Mouse (Mus musculus) granulocyte monocyte progenitor cell, adult 5-6 weeks (primary cell): ENCODE data around the gene Cdc42bpa. TPM values are rescaled to one million over a fixed set of nuclear protein-coding genes. Genes with fewer than 3 reads are reported as not detected.

ENCODE experiments used
- ATAC-seq: replicated peaks from 2 replicates; pipeline ENCODE4 v1.8.0; 2016; ENCODE audit warnings: mild to moderate bottlenecking, moderate TSS enrichment, inconsistent platforms; ENCODE audit not compliant: poor library complexity, severe bottlenecking
- total RNA-seq, 2 experiments: library from RNA; stranded (forward) in 1 of 2; stranded (reverse) in 1 of 2; fragments of 200-712, 200-1000 nt in 1 of 2; fragments of >200 nt in 1 of 2; fragmentation: Nextera tagmentation in 1 of 2; gene quantifications; 2 replicates each; pipeline ENCODE4 v1.2.3; 2014 to 2017

The Cdc42bpa gene
- total RNA-seq, 2 experiments from 2014 or later = 5.5 to 9.3 TPM

DNA sequence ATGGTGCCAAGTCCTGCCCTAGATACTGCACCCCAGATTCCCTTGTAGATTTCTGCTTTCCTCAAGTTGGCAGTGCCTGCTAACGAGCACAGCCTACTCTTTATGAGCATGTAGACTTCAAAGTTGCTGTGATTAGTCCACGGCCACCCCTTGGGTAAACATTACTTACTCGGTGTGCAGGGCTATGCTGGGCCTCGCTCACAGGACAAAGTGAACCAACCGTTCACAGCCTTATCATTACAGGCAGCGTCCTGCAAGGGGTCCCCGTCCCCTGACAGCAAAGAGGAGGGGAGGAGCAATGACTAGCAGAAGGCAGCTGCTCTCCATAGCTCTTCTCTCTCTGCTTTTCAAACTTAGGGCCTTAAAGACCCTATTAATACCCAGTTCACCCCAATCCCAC lies 224.5 kb downstream of the Cdc42bpa start:
- no peak for ATAC-seq

DNA sequence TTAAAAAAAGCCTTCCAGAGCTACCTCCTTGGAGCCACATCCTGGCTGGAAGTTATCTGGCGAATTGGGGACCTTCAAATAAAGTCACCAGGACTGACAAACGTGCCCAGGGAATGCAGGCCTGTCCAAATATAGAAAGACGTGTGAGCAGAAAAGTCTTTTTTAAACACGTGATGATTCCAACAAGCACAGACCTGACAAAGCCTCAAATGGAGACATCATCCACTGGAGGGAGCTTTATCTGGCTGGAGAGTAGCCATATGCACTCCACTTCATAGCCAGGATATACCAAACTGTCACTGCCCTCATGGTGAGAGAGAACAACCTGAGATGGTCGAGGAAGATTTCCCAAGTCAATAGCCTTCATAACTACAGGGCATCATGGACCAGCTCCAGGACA lies 225.6 kb downstream of the Cdc42bpa start:
- no peak for ATAC-seq

DNA sequence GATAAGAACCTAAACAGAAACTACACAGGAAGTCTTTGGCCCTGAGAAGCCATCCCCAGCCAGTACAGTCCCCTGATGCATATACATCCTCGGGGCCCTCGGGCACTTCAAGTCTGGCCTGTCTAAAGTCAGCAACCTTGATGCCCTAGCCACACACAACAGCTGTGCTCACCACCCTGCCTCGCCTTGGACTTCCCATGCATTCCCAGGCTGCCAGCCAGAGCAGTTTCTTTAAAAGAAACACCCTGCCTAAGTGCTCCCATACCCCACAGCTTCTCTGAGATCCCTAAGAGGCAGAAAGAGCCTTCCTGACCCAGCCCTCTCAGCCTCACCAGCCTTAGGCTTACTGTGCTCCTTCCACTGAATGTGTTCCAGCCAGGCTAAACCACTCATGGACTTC lies 226.1 kb downstream of the Cdc42bpa start:
- ATAC-seq = no peak

DNA sequence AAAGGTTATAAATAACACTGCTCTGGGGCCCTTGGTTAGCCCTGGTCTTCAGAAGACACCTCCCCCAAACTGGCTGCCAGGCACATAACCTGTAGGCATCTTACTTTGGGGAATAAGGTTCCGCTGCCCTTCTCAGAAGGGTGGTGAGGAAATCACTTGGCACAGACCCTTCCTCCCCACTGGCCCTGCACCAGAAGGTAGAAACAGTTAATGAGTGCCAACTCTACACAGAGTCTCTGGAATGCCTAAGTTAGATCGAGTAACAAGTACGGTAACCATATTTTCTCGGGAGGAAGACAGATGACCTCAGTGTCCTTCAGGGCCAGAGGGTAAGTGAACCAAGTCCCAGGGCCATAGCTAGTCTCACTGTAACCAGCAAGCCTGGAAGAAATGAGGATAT lies 228.7 kb downstream of the Cdc42bpa start:
- no peak for ATAC-seq

DNA sequence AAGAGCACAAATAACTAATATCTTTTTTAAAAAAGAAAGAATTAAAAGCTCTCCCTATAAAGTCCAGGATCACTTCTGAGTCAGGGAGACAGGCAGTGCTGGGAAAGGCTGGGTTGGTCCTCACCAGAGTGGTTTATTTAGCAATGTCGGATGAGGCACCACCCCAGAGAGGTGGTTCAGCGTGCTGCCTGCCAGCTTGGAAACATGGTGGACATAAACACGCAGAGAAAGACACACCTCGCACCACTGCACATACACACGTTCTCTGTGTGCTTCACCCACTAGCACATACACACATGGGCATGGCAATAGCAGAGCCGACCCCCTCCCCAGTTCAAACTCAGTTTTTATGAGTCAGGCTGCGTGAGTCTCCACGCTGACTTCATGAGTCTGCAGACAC lies 230.8 kb downstream of the Cdc42bpa start:
- ATAC-seq = no peak

DNA sequence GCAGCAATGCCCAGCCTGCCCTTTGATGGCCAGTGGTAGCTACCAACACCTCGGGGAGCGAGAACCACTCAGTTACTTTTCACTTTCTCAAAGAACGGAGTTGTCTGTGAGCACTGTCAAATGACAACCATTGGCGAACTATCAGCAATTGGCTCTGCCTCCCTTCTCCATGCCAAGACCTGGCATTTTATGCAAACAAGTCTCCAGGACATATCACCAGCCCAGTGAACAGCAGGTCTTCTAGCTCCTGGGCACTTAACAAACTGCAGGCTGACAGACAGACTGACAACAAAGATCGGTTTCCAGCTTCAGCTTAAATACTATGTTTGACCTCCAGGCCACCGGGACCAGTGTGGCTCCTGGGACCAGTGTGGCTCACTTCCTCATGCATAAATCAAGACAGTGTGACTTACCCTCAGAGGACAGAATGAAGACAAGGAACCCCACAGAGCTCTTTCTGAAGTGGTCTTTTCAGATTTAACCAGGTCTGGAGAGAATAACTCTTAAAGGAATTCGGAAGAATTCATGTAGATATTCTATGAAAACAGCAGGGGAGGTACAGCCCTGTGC lies 231.5 kb downstream of the Cdc42bpa start:
- 0 out of 2 replicates have a peak, but pooled peaks have one; percentile 20 for ATAC-seq

DNA sequence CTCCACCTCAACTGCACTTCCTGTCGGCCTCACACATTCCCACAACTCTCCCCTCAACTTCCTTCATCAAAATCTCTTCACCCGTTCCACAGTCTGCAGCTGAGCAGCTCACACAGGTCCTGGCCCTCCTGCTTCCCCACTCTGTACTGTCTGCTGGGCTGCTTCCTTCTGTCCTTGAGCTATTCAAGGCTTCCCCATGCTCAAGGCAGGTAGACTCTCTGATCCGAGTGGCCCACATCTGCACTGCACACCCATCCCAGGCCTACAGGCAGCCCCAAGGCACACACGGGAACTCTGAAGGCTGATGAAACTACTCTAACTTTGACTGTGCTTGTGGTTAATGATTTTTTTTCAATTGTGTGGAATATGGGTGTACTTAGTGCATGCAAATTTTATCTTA lies 232.6 kb downstream of the Cdc42bpa start:
- peak; percentile 10 for ATAC-seq

DNA sequence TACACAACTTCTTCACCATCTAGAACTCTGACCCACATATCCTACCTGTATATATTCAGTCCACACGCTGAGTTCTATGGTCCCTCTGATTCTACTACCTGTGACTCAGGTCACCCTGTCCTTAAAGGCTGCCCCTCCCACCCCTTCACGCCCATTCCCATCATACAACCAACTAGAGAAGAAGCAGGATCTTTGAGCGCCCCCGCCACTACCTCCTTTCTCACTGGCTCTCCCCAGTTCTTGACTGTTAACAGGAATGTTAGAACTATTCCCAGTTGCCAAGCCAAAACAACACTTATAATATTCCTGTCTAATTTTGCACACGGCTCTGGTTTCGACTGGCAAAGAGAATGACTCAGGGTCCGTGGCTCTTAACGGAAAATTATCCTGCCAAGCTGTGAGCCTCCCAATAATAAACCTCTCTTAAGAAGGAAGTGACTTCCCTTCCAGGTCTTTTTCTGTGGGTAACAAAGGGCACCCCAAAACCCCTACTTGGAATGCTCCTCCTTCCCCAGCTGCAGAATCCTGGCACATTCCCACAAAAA lies 233.2 kb downstream of the Cdc42bpa start:
- ATAC-seq = no peak

DNA sequence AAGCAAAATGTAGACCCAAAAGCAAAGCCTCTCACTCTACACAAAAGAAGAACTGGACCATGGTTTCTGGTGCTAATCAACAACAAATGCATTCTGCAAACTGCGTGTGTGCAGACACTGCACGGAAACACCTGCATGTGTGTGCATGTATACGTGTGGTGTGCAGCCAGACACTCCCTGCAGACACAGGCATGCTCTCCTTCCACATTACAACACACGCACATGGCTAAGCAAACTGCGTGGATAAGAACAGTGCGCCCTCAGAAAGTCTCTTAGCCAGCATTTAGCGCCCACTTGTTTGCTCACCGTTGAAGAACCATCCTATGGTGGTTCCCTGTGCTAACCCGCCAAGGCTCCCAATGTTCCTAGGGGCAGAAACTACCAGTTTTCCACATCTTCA lies 233.8 kb downstream of the Cdc42bpa start:
- no peak for ATAC-seq

DNA sequence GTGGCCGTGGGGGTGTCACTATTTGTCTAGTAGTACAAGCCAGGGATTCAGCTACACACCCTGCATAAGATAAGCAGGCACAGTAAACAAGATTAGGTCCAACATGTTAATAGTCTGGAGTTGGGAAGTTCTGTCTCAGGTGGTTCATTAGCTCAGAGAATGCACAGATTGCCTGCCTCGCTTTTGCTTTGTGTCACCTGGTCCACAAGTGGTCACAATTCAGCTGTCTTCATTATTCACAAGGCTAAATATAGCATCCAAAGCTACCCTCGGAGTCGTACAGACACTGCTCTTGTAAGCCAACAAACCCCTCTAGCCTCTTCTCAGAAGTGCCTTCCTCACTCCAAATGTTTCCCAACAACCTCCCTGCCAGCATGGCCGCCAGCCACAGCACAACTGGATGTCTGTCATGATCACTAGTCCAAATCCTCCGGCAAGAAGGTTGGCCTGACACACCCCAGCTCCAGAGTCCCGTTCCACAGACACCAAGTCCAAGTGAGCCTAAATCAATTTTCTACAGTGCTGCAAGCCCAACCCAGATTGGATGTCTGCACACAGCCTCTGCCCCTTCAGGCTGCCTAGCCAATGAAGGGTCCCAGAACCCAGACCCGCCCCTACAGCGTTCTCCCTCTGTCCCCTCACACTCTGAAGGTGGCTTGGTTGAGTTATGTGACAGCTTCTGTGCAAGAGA lies 234.7 kb downstream of the Cdc42bpa start:
- ATAC-seq = peak; percentile 51

DNA sequence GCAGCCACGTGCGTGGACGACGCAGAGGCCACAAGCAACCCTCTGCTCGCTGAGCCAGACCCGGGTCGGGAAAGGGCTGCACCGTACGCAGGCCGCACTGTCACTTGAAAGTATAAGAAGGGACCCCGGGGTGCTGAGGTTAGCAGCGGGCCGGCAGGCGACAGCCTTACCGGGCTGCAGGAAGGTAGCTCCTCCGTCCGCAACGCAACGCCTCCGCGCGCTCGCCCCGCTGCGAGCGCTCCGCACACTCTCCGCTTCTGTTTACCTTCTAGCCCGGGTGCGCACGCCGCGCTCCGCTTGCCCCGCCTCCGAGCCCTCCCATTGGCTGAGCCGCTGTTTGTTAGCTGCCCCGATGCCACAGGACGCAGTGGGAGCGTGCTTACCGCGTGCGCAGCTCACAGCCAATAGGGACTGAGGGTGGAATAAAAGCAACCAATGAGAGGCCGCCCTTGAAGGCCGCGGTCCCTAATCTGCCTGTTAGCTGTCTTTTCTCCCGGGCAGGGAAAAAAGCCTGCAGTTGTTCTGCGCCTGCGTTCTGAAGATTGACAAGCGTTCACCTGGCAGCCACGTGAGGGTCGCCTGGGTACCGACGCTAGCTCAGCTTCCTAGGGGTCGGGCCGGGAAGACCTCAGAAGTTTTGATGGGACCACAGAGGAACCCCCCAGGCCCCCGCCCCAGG lies 235.6 kb downstream of the Cdc42bpa start:
- ATAC-seq = peak; percentile 87

DNA sequence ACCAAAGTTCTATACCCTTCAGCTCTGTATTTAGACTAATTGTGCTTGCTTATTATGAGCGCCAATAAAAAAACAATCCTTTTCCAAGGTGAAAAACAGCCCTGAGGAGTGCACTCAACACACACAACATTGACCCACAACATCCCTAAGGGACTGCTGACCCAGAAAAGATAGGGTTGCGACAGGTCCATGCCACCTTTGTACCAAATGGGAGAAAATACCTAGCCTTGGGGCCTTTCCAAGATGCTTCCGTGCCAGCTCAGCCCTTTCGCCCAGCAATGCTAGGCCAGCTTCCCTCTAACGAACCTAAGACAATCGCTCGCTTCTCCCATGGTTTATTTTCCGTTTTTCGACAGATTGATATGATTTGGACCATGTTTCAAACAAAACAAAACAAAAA lies 236.2 kb downstream of the Cdc42bpa start:
- ATAC-seq = no peak

DNA sequence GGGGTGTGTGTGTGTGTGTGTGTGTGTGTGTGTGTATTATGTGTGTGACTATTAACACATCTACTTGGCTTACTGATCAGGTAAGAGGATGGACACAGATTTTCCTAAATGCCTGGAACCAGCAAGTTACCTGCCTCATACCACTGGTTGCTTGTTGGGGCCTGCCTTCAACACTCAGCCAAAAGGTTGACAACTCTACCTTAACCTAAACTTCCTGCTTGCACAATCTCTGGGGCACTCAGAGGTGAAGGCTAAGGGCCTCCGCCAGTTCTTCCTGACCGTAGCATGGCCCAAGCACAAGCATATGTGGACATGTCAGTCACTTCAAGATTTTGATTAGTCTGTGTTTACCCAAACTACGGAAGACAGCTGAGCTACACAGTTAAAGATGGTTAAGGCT lies 237.7 kb downstream of the Cdc42bpa start:
- ATAC-seq = no peak

DNA sequence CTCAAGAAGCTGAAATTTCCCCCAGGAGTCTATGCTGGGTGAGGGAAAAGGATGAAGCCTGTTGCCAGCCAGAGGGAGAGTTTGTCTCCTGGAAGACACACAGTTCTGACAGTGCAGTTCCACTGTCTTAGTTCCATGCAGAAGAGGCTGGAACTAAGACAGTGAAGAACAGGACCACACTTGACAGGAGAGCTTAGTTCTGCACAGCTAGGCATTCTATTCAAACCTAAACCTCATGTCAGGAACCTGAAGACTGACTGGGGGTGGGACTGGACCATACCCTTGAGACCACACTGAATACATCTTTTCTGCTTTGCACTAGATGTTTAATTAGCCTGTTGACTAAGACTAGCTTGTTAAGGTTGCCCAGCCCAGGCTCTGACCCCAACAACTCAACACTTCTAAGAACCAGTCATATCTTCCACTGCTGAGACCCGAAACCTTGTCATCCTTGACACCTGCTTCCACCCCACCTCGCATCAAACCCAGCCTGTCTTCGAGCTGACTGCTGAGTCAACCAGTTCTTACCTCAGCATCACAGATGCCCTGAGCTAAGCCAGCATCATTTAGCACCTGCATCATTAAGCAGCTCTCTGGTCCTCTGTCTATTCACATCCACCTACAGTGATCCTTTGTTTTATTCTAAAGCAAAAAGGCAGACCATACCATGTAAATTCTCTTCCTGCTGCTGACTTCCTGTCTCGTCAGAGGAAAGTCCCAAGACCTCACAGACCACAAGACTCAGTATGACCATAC lies 238.9 kb downstream of the Cdc42bpa start, which contains the start of gene Coq8a:
Coq8a (minus strand) TSS at position 644 of the 756 bp plus-strand sequence.
- ATAC-seq = no peak

DNA sequence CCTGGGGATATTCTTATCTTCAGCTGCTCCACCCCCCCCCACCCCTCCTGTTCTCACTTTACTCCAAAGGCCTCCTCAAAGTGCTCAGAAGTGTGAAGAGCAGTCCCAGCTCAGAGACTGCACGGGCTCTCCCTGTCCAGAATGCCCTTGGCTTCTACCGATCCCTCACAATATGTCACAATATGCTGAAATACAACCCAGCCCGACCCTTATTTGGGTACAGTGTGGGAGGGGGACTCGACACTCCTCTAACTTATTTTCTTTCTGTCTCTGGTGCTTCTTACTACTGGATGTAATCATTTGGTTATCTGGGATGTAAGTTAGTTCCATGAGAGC lies 239.4 kb downstream of the Cdc42bpa start:
- ATAC-seq = no peak

DNA sequence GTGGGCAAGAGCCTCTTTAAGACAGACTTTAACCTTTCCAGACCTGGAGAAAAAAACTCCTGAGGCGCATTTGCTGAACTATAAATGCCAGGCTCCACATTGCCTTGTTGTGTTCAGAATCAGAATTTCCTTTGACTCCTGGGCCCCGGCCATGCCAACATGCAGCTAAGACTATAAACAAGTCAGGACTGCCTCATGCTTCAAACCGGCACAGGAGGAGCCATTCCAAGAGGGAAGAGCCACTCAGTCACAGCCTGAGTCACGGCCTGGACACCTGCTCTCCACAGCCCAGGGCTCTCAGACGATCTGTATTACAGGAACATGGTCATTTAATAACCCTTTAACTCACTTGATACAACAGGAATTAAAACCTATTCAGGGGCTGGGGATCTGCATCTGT lies 240.4 kb downstream of the Cdc42bpa start:
- ATAC-seq = no peak

DNA sequence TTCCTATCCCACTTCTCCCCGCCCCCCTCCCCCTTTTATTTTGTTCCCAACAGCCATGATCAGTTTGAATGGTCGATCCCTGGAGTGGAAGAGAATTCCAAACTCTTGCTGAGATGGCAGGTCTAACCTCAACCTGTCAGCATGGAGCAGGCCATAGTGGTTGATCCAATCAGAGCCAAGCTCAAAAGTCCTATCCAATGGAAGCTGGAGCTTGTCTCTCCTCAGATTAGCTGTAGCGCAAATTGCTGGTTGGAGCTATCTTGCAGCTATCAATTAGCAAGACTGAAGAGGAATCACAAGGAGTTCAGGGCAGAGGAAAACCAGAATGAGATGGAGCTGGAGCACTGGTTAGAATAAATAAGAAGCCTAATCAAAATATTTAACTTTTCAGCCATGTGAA lies 248.1 kb downstream of the Cdc42bpa start:
- no peak for ATAC-seq

DNA sequence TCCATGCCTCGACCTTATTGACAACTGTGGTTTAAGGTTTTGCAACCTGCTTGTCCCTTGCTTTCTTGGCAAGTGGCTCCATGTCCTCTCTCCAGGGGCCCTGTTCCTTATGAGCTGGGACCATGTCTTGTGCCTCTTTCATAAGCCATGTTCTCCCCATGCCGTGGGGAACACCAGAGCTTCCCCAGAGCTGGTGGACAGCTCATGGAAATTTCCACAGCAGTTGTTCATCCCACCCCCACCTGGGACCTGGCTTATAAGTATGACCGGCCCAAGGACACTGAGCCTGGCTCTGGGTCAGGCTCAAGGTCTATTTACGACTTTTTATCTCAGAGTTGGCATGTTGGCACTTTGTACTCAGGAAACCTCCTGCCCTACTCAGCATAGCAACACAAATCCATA lies 249.8 kb downstream of the Cdc42bpa start:
- no peak for ATAC-seq

DNA sequence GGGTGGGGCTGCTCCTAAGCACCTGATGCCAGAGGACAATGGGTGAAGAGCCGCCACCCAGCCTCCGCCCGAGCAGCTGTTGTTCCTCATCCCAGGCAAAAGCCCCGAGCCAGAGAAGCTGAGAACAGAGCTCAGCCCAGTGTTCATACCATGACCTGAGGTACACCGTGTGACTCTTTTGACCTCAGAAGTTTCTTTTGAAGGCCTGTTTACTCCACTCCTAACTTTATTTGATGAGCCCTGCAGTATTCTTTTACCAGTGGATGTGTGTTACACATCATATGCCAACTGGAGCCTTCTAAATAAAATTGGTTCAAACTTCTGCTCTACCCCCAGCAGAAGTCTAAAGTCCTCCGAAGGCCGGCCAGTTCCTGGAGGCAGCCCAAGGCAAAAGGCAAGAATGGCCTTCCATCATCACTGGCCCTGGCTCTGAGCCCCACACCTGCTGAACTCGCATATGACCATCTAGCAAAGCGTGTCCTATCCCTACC lies 250.6 kb downstream of the Cdc42bpa start:
- ATAC-seq = no peak

DNA sequence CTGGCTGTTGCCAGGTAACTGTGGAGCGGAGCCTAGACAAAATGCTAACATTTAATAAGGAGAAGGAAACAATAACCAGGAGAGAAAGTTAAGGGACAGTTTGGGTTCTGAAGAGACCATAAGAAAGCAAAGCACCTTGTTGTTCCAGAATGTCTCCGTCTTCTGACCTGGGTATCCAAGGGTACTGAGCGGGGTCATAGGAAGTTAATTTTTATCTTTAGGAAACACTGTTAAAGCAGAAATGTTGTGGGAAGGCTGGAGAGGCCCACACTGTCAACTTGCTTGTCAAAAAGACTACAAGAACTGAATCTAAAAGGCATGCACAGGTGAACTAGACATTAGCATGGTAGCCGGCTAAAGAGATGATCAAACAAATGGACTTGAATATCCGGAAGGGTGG lies 252.6 kb downstream of the Cdc42bpa start:
- no peak for ATAC-seq

DNA sequence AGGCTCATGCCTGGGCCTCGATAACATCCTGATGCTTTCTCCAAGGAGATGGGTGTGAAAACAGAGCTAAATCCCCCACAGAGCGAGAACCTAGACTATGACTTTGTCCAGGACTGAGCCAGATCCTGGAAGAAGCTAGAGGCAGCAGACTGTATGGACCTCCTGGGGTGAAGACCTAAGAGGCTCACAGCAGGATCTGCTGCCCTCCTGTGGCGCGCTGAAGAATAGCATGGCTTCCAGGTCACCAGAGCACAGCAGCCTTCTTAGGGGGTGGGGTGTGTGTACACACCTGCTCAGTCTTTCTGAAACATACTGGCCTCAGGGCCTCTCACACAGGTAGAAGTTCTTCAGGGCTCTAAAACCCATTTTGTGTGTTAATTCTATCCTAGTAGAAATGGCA lies 254.8 kb downstream of the Cdc42bpa start:
- peak; percentile 93 for ATAC-seq
